Mouse (Mus musculus): ENCODE measurements at regions not wholly inside any gene's neighbourhood (a gene's known extent, or its start where the extent isn't known, plus 50 kb on each side); places are given as distances from the start of the nearest gene placed in this dataset.

DNA sequence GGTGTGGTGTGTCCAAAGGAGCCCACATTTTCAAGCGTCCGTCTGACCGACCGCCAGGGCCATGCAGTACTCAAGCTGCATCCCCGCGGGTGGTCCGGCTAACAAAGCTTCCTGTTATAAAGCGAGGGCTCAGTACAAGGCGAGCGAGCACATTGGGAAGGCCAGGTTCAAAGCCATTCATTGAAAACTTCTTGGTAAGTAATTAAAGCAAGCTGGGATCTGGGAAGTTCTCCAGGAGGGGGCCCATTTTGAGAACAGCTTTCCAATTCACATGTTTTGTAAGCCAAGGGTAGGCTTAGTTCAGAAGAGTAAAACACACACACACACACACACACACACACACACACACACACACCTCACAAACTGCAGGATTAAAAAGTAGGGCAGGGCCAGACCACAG, 57.3 kb upstream of the Prep start:
- no peaks in the 10 kb centered on the region for H3K9me3 ChIP-seq (replicated peaks; ENCODE audit: control insufficient read depth, low read length)
- 76% methylated on average over 10 of the region's 10 CpGs for WGBS (ENCODE audit: insufficient replicate concordance)

GRCm38 (mm10) chr10:45009235-45009634, 57.8 kb upstream of the Prep start:
- 78% methylated on average over 1 of the region's 1 CpGs for WGBS (ENCODE audit: insufficient replicate concordance)
- Histone ChIP-seq H3K4me3 (ENCODE audit: low read depth, low read length) (no peak overlapping the region), H3K27ac (ENCODE audit: low read length) (no peak overlapping the region), H3K9me3 (replicated peaks; ENCODE audit: control insufficient read depth, low read length) (no peaks in the 10 kb centered on the region), H3K9ac (ENCODE audit: low read depth, low read length) (no peak overlapping the region), H3K4me2 (ENCODE audit: low read depth, low read length) (no peak overlapping the region), H3K27me3 (ENCODE audit: control insufficient read depth, insufficient read depth, low read depth, low read length) (no peaks in the 10 kb centered on the region), H3K4me1 (ENCODE audit: control insufficient read depth, low read depth, low read length) (no peaks in the 10 kb centered on the region), H3K36me3 (ENCODE audit: control insufficient read depth, insufficient read depth) (no peaks in the 10 kb centered on the region)
- ATAC-seq (ENCODE audit: low read depth) = no peak

More for the DNA sequence above, 57.3 kb upstream of the Prep start:
- ATAC-seq (ENCODE audit: low read depth) = no peak
- H3K27me3 ChIP-seq (ENCODE audit: control insufficient read depth, insufficient read depth, low read depth, low read length) = no peaks in the 10 kb centered on the region
- H3K4me3 ChIP-seq (ENCODE audit: low read depth, low read length) = no peak overlapping the region
- H3K36me3 ChIP-seq (ENCODE audit: control insufficient read depth, insufficient read depth) = no peaks in the 10 kb centered on the region
- no peak overlapping the region for H3K27ac ChIP-seq (ENCODE audit: low read length)
- no peak overlapping the region for H3K9ac ChIP-seq (ENCODE audit: low read depth, low read length)
- no peaks in the 10 kb centered on the region for H3K4me1 ChIP-seq (ENCODE audit: control insufficient read depth, low read depth, low read length)
- H3K4me2 ChIP-seq (ENCODE audit: low read depth, low read length) = no peak overlapping the region

DNA sequence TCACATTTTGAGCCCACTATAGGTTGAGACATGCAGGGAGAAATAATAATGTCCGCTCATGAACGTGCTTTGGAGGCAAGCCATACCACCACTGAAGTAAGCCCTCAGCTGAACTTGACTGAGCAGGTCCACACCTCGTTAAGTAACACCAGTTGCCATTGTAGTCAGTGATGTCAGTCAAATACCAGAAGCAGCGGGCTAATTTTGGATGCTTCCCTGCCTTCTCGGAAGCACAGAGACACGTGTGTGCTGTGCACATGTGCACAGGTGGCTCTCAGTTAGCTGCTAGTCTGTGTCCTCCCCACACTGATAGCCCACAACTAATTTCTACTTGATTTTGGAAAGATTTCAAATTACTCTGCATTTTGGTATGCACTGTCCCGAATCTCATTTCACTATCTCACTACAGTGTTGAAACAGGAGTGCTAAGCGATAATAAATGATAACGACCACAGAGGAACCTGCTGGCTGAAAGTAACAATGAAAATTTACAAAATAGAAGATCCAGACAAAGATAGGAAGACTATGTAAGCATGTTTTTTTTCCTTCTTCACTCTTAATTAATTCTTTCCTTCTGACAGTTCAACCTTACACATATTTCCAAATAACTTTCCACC, 62.9 kb upstream of the Prep start:
- H3K4me2 ChIP-seq (ENCODE audit: low read depth, low read length) = no peak overlapping the region
- no peaks in the 10 kb centered on the region for H3K27me3 ChIP-seq (ENCODE audit: control insufficient read depth, insufficient read depth, low read depth, low read length)
- no peaks in the 10 kb centered on the region for H3K36me3 ChIP-seq (ENCODE audit: control insufficient read depth, insufficient read depth)
- H3K4me3 ChIP-seq (ENCODE audit: low read depth, low read length) = no peak overlapping the region
- H3K27ac ChIP-seq (ENCODE audit: low read length) = no peak overlapping the region
- peaks cover 19% of the 10 kb centered on the region for H3K4me1 ChIP-seq (ENCODE audit: control insufficient read depth, low read depth, low read length)
- ATAC-seq (ENCODE audit: low read depth) = no peak
- H3K9me3 ChIP-seq (replicated peaks; ENCODE audit: control insufficient read depth, low read length) = no peaks in the 10 kb centered on the region
- WGBS (ENCODE audit: insufficient replicate concordance) = 50% methylated on average over 9 of the region's 9 CpGs
- H3K9ac ChIP-seq (ENCODE audit: low read depth, low read length) = no peak overlapping the region

GRCm38 (mm10) chr10:45003344-45003681, 63.7 kb upstream of the Prep start:
- 71% methylated on average over 2 of the region's 2 CpGs for WGBS (ENCODE audit: insufficient replicate concordance)
- H3K9ac ChIP-seq (ENCODE audit: low read depth, low read length) = 0 out of 2 replicates have a peak overlapping the region, but pooled peaks have one; percentile 20
- peak overlapping the region; percentile 34 for H3K4me2 ChIP-seq (ENCODE audit: low read depth, low read length)
- peaks cover 19% of the 10 kb centered on the region for H3K4me1 ChIP-seq (ENCODE audit: control insufficient read depth, low read depth, low read length)
- H3K27ac ChIP-seq (ENCODE audit: low read length) = no peak overlapping the region
- H3K27me3 ChIP-seq (ENCODE audit: control insufficient read depth, insufficient read depth, low read depth, low read length) = no peaks in the 10 kb centered on the region
- ATAC-seq (ENCODE audit: low read depth) = no peak
- no peak overlapping the region for H3K4me3 ChIP-seq (ENCODE audit: low read depth, low read length)
- H3K9me3 ChIP-seq (replicated peaks; ENCODE audit: control insufficient read depth, low read length) = no peaks in the 10 kb centered on the region
- H3K36me3 ChIP-seq (ENCODE audit: control insufficient read depth, insufficient read depth) = no peaks in the 10 kb centered on the region

- no peaks in the 10 kb centered on the region for H3K36me3 ChIP-seq (ENCODE audit: control insufficient read depth, insufficient read depth)
- peak overlapping the region; percentile 55 for H3K27ac ChIP-seq (ENCODE audit: low read length)
- H3K4me2 ChIP-seq (ENCODE audit: low read depth, low read length) = peak overlapping the region; percentile 34
- peaks cover 19% of the 10 kb centered on the region for H3K4me1 ChIP-seq (ENCODE audit: control insufficient read depth, low read depth, low read length)
- H3K9me3 ChIP-seq (replicated peaks; ENCODE audit: control insufficient read depth, low read length) = no peaks in the 10 kb centered on the region
- H3K9ac ChIP-seq (ENCODE audit: low read depth, low read length) = peak overlapping the region; percentile 31; the same call in 1 of the 2 replicates
- no peak for ATAC-seq (ENCODE audit: low read depth)
- no peak overlapping the region for H3K4me3 ChIP-seq (ENCODE audit: low read depth, low read length)
- 52% methylated on average over 8 of the region's 8 CpGs for WGBS (ENCODE audit: insufficient replicate concordance)
- H3K27me3 ChIP-seq (ENCODE audit: control insufficient read depth, insufficient read depth, low read depth, low read length) = no peaks in the 10 kb centered on the region
Observed at GRCm38 (mm10) chr10:45002637-45003343, 64.2 kb upstream of the Prep start.

- Histone ChIP-seq H3K36me3 (ENCODE audit: control insufficient read depth, insufficient read depth) (no peaks in the 10 kb centered on the region), H3K4me2 (ENCODE audit: low read depth, low read length) (peak overlapping the region; percentile 72), H3K4me3 (ENCODE audit: low read depth, low read length) (peak overlapping the region; percentile 58), H3K27me3 (ENCODE audit: control insufficient read depth, insufficient read depth, low read depth, low read length) (no peaks in the 10 kb centered on the region), H3K9ac (ENCODE audit: low read depth, low read length) (peak overlapping the region; percentile 39; the same call in 1 of the 2 replicates), H3K9me3 (replicated peaks; ENCODE audit: control insufficient read depth, low read length) (no peaks in the 10 kb centered on the region), H3K27ac (ENCODE audit: low read length) (peak overlapping the region; percentile 67), H3K4me1 (ENCODE audit: control insufficient read depth, low read depth, low read length) (peaks cover 23% of the 10 kb centered on the region)
- ATAC-seq (ENCODE audit: low read depth) = peak; percentile 80
- 13% methylated on average over 12 of the region's 12 CpGs for WGBS (ENCODE audit: insufficient replicate concordance)
Observed at GRCm38 (mm10) chr10:45000873-45001859, 65.8 kb upstream of the Prep start.

- H3K9ac ChIP-seq (ENCODE audit: low read depth, low read length) = peak overlapping the region; percentile 34
- no peaks in the 10 kb centered on the region for H3K9me3 ChIP-seq (replicated peaks; ENCODE audit: control insufficient read depth, low read length)
- H3K36me3 ChIP-seq (ENCODE audit: control insufficient read depth, insufficient read depth) = no peaks in the 10 kb centered on the region
- H3K4me2 ChIP-seq (ENCODE audit: low read depth, low read length) = peak overlapping the region; percentile 72
- WGBS (ENCODE audit: insufficient replicate concordance) = 24% methylated on average over 18 of the region's 18 CpGs
- H3K27ac ChIP-seq (ENCODE audit: low read length) = no peak overlapping the region
- no peak for ATAC-seq (ENCODE audit: low read depth)
- H3K4me3 ChIP-seq (ENCODE audit: low read depth, low read length) = peak overlapping the region; percentile 58
- H3K4me1 ChIP-seq (ENCODE audit: control insufficient read depth, low read depth, low read length) = peaks cover 23% of the 10 kb centered on the region
- H3K27me3 ChIP-seq (ENCODE audit: control insufficient read depth, insufficient read depth, low read depth, low read length) = no peaks in the 10 kb centered on the region
Observed at GRCm38 (mm10) chr10:45000027-45000840, 66.8 kb upstream of the Prep start.

DNA sequence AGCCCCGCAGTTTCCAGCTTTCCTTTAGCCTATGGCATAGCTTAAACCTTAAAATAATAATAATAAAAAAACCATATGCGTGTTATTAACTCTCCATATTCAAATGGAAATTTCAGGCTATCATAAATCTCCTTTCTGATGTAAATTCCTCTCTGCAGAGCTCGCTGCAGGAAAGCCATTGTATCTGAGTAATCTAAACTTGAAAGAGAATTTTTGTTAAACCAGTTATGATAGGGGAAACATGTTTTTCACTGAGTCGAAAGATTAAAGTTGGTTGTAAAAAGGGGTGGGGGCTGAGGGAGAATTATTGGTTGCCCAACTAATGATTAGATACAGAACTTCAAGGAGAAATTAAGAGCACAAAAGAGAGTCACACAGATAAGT, 69.1 kb upstream of the Prep start:
- H3K27me3 ChIP-seq (ENCODE audit: control insufficient read depth, insufficient read depth, low read depth, low read length) = no peaks in the 10 kb centered on the region
- WGBS (ENCODE audit: insufficient replicate concordance) = 15% methylated on average over 4 of the region's 4 CpGs
- peak overlapping the region; percentile 44 for H3K4me2 ChIP-seq (ENCODE audit: low read depth, low read length)
- no peaks in the 10 kb centered on the region for H3K36me3 ChIP-seq (ENCODE audit: control insufficient read depth, insufficient read depth)
- no peak overlapping the region for H3K9ac ChIP-seq (ENCODE audit: low read depth, low read length)
- H3K4me1 ChIP-seq (ENCODE audit: control insufficient read depth, low read depth, low read length) = peaks cover 20% of the 10 kb centered on the region
- no peaks in the 10 kb centered on the region for H3K9me3 ChIP-seq (replicated peaks; ENCODE audit: control insufficient read depth, low read length)
- H3K27ac ChIP-seq (ENCODE audit: low read length) = no peak overlapping the region
- ATAC-seq (ENCODE audit: low read depth) = no peak
- H3K4me3 ChIP-seq (ENCODE audit: low read depth, low read length) = no peak overlapping the region
